Mouse (Mus musculus) kidney, adult 2 months (tissue): ENCODE measurements around the gene Olfr1062.
"Not testable (repeated sequence)": the region's sequence is repeated elsewhere in the genome, so short reads cannot be mapped to it uniquely, and the experiment has no call there.

Experiments
- CTCF ChIP-seq: fragments of 200-500 bp; conservative IDR thresholded peaks from 2 replicates; pipeline ENCODE4 v1.5.1; 2011; ENCODE audit warnings: low read depth, mild to moderate bottlenecking, control low read depth, low read length, moderate library complexity, mixed read lengths; ENCODE audit not compliant: insufficient read depth, insufficient read length
- POLR2A ChIP-seq: fragments of 200-500 bp; IDR thresholded peaks from one replicate; pipeline ENCODE4 v1.6.1; 2011; ENCODE audit warnings: low read depth, low read length, control low read depth

DNA sequence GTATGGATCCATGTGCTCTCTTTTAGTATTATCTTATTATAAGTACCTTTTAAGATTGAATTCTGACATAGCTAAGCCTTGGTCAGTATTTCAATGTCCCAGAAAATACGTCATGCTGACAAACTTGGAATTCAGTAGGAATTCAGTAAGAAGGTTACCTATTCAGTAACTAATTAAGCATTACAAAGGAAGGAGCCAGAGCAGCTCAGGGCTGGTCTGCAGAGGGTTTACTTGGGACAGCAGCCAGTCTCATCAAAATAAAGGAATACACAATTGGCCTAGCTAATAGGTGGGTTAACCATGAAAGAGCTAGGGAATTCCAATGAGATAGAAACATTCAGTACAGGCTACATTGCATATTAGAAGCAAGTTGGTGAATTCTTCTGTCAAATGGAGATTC lies 15.6 kb upstream of the Olfr1062 start:
- TF ChIP-seq POLR2A, CTCF: not testable (repeated sequence)
